Mouse (Mus musculus): ENCODE results near the gene Camkk1.

DNA sequence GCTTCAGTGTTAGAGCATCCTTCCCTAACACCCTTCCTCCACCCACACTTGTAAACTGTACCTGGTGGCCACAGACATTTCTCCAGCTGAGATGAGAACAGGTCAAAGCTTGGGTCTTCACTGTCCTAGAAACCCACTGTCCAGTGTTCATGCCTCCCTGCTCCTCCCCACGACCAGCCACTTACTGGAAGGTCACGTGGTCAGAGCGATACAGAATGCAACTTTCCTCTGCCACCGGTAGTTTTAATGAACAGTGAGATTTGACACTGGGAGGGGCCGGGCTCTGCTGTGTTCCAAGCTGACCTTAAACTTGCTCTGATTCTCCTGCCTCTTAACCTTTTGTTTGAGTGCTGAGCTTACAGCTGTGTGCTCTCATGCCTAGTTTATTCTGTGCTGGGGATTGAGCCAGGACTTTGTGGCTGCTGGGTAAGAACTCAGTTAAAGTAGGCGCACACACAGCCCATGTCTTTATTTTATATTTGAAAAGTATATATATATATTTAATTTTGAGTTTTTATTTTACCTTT lies 25.5 kb downstream of the Camkk1 start:
- TF ChIP-seq CTCF (IDR thresholded peaks at IDR 0.05; ENCODE audit: low read depth) (no peak), EP300 (IDR thresholded peaks at IDR 0.05; ENCODE audit: low read depth) (no peak)
